9 mouse cellular contexts compared by ENCODE assay signal in genomic region chr4:133497461-133498159, GRCm38 (mm10). TPM values are rescaled to one million over a fixed set of nuclear protein-coding genes. Genes with fewer than 3 reads are reported as not detected.
DNase-seq lines count a peak whose midpoint lies in the region; ATAC-seq lines count a peak whose summit lies in the region.
"Had no signal": no experiment of that assay in that cellular context is flagged by ENCODE, and none has a peak within 500 bp of the region (broad histone marks: within the 10 kb centered on the region; RNA-seq: fewer than 3 reads in every experiment).

No protein-coding gene starts in this region.

- H3K27ac ChIP-seq in lung, embryonic 15.5 days, result no peak overlapping the region
- no peak overlapping the region for H3K27ac ChIP-seq in embryonic facial prominence, embryonic 13.5 days
- no peak overlapping the region for H3K27ac ChIP-seq in intestine, embryonic 15.5 days
- H3K27ac ChIP-seq in midbrain, embryonic 16.5 days (ENCODE audit: low read length), result no peak overlapping the region

- H3K9me3 ChIP-seq in lung, embryonic 15.5 days, result no peaks in the 10 kb centered on the region
- H3K9me3 ChIP-seq in embryonic facial prominence, embryonic 13.5 days, result no peaks in the 10 kb centered on the region
- no peaks in the 10 kb centered on the region for H3K9me3 ChIP-seq in intestine, embryonic 15.5 days
- no peaks in the 10 kb centered on the region for H3K9me3 ChIP-seq in midbrain, embryonic 16.5 days (replicated peaks; ENCODE audit: control insufficient read depth, low read length, poor library complexity, severe bottlenecking)

- peak overlapping the region; percentile 99 for H3K4me2 ChIP-seq in lung, embryonic 15.5 days
- peak overlapping the region; percentile 99 for H3K4me2 ChIP-seq in embryonic facial prominence, embryonic 13.5 days
- H3K4me2 ChIP-seq in intestine, embryonic 15.5 days (replicated peaks), result peak overlapping the region; percentile 96
- H3K4me2 ChIP-seq in midbrain, embryonic 16.5 days (ENCODE audit: low read length), result peak overlapping the region; percentile 80

- ATAC-seq in lung, embryonic 15.5 days (ENCODE audit: borderline replicate concordance, extremely low read depth, low FRiP score, low TSS enrichment), result peak; percentile 13
- ATAC-seq in embryonic facial prominence, embryonic 13.5 days (ENCODE audit: insufficient number of reproducible peaks, insufficient read depth, low FRiP score, low TSS enrichment, low read depth), result no peak
- peak; percentile 59 for ATAC-seq in intestine, embryonic 15.5 days
- peak; percentile 69 for ATAC-seq in midbrain, embryonic 16.5 days
- no peak for ATAC-seq in megakaryocyte progenitor cell, adult 5-6 weeks (replicated peaks; ENCODE audit: poor library complexity)

- peak overlapping the region; percentile 40 for H3K9ac ChIP-seq in lung, embryonic 15.5 days
- peak overlapping the region; percentile 75 for H3K9ac ChIP-seq in embryonic facial prominence, embryonic 13.5 days
- peak overlapping the region; percentile 46 for H3K9ac ChIP-seq in intestine, embryonic 15.5 days
- peak overlapping the region; percentile 76 for H3K9ac ChIP-seq in midbrain, embryonic 16.5 days (ENCODE audit: low read depth, low read length)

- H3K4me3 ChIP-seq in lung, embryonic 15.5 days, result peak overlapping the region; percentile 53
- H3K4me3 ChIP-seq in embryonic facial prominence, embryonic 13.5 days, result peak overlapping the region; percentile 66
- peak overlapping the region; percentile 53 for H3K4me3 ChIP-seq in intestine, embryonic 15.5 days (replicated peaks)
- H3K4me3 ChIP-seq in midbrain, embryonic 16.5 days (ENCODE audit: low read depth, low read length), result peak overlapping the region; percentile 62
- H3K4me3 ChIP-seq: erythroblast, embryonic 14.5 days had no signal

- no peak for DNase-seq in lung, postnatal 25 days (ENCODE audit: low spot score)
- DNase-seq in adrenal gland, postnatal 36 days, result peak; percentile 51 to 52
- no peak for DNase-seq in spleen, adult 18-20 months

- no peaks in the 10 kb centered on the region for H3K36me3 ChIP-seq in lung, embryonic 15.5 days
- H3K36me3 ChIP-seq in embryonic facial prominence, embryonic 13.5 days, result no peaks in the 10 kb centered on the region
- H3K36me3 ChIP-seq in intestine, embryonic 15.5 days, result no peaks in the 10 kb centered on the region
- H3K36me3 ChIP-seq in midbrain, embryonic 16.5 days (ENCODE audit: control insufficient read depth, insufficient read depth, low read length), result no peaks in the 10 kb centered on the region

- peaks cover 76% of the 10 kb centered on the region for H3K27me3 ChIP-seq in lung, embryonic 15.5 days
- H3K27me3 ChIP-seq in embryonic facial prominence, embryonic 13.5 days, result peaks cover 84% of the 10 kb centered on the region
- peaks cover 68% of the 10 kb centered on the region for H3K27me3 ChIP-seq in intestine, embryonic 15.5 days (replicated peaks)
- peaks cover 45% of the 10 kb centered on the region for H3K27me3 ChIP-seq in midbrain, embryonic 16.5 days (ENCODE audit: control insufficient read depth, insufficient read depth, low read depth, low read length)

- H3K4me1 ChIP-seq in lung, embryonic 15.5 days, result peaks cover 18% of the 10 kb centered on the region
- peaks cover 23% of the 10 kb centered on the region for H3K4me1 ChIP-seq in embryonic facial prominence, embryonic 13.5 days
- peaks cover 24% of the 10 kb centered on the region for H3K4me1 ChIP-seq in intestine, embryonic 15.5 days (replicated peaks)
- peaks cover 15% of the 10 kb centered on the region for H3K4me1 ChIP-seq in midbrain, embryonic 16.5 days (ENCODE audit: control insufficient read depth, insufficient read depth, low read length)

- under 1% methylated on average over 66 of the region's 70 CpGs for WGBS in lung, embryonic 15.5 days
- WGBS in embryonic facial prominence, embryonic 13.5 days, result under 1% methylated on average over 51 of the region's 70 CpGs
- under 1% methylated on average over 69 of the region's 70 CpGs for WGBS in intestine, embryonic 15.5 days
- WGBS in midbrain, embryonic 16.5 days, result under 1% methylated on average over 64 of the region's 70 CpGs

RNA-seq across cellular contexts. Expression of gene Trnp1, which starts 0.7 kb away (rescaled TPM):
- polyA plus RNA-seq in lung, embryonic 15.5 days (2015; fragmentation: Nextera tagmentation; extraction: Ambion mirVana), result 0.79 and 1.2 TPM in 2 replicates
- total RNA-seq in adrenal gland, postnatal 36 days (2021), result 1 to 10 TPM; 3.4 to 4.6 TPM
- polyA plus RNA-seq in embryonic facial prominence, embryonic 13.5 days (2015; fragmentation: Nextera tagmentation; extraction: Ambion mirVana), result 3.7 and 4.0 TPM in 2 replicates
- polyA plus RNA-seq in intestine, embryonic 15.5 days (2015; fragmentation: Nextera tagmentation; extraction: Ambion mirVana), result 1.6 and 1.7 TPM in 2 replicates
- polyA plus RNA-seq in midbrain, embryonic 16.5 days (2015; fragmentation: Nextera tagmentation; extraction: Ambion mirVana), result 5.7 and 8.2 TPM in 2 replicates
- not detected in 2 replicates for total RNA-seq in megakaryocyte progenitor cell, adult 5-6 weeks (2015)
- not detected in 2 replicates for total RNA-seq in megakaryocyte progenitor cell, adult 5-6 weeks (2017)
- polyA plus RNA-seq: erythroblast, embryonic 14.5 days had no signal

RNA-seq across cellular contexts. Expression of gene Tent5b, which starts 17.7 kb away (rescaled TPM):
- 1.5 and 1.9 TPM in 2 replicates for polyA plus RNA-seq in lung, embryonic 15.5 days (2015; fragmentation: Nextera tagmentation; extraction: Ambion mirVana)
- 1 to 10 TPM; 1.0 to 3.5 TPM for total RNA-seq in adrenal gland, postnatal 36 days (2021)
- 1.4 and 1.5 TPM in 2 replicates for polyA plus RNA-seq in embryonic facial prominence, embryonic 13.5 days (2015; fragmentation: Nextera tagmentation; extraction: Ambion mirVana)
- 0.82 and 0.94 TPM in 2 replicates for polyA plus RNA-seq in intestine, embryonic 15.5 days (2015; fragmentation: Nextera tagmentation; extraction: Ambion mirVana)
- 0.15 TPM in 2 replicates for polyA plus RNA-seq in midbrain, embryonic 16.5 days (2015; fragmentation: Nextera tagmentation; extraction: Ambion mirVana)
- total RNA-seq in megakaryocyte progenitor cell, adult 5-6 weeks (2015), result 0.15 TPM in 1 of 2 replicates, not detected in the other
- not detected in 2 replicates for total RNA-seq in megakaryocyte progenitor cell, adult 5-6 weeks (2017)
- polyA plus RNA-seq: erythroblast, embryonic 14.5 days had no signal

RNA-seq across cellular contexts. Expression of gene Kdf1, which starts 21.2 kb away (rescaled TPM):
- 29.2 and 29.7 TPM in 2 replicates for polyA plus RNA-seq in lung, embryonic 15.5 days (2015; fragmentation: Nextera tagmentation; extraction: Ambion mirVana)
- total RNA-seq in adrenal gland, postnatal 36 days (2021), result 1 to 10 TPM in 1 of 2 experiments, under 1 TPM in 1; 0.76 to 4.6 TPM
- polyA plus RNA-seq in embryonic facial prominence, embryonic 13.5 days (2015; fragmentation: Nextera tagmentation; extraction: Ambion mirVana), result 19.9 TPM in 2 replicates
- polyA plus RNA-seq in intestine, embryonic 15.5 days (2015; fragmentation: Nextera tagmentation; extraction: Ambion mirVana), result 40.5 and 45.1 TPM in 2 replicates
- polyA plus RNA-seq in midbrain, embryonic 16.5 days (2015; fragmentation: Nextera tagmentation; extraction: Ambion mirVana), result 0.61 and 0.69 TPM in 2 replicates
- not detected in 2 replicates for total RNA-seq in megakaryocyte progenitor cell, adult 5-6 weeks (2015)
- total RNA-seq in megakaryocyte progenitor cell, adult 5-6 weeks (2017), result not detected in 2 replicates
- polyA plus RNA-seq: erythroblast, embryonic 14.5 days had no signal

RNA-seq across cellular contexts. Expression of gene Nudc, which starts 48.2 kb away (rescaled TPM):
- polyA plus RNA-seq in lung, embryonic 15.5 days (2015; fragmentation: Nextera tagmentation; extraction: Ambion mirVana), result 300 and 313 TPM in 2 replicates
- 100 to 1,000 TPM; 152 to 166 TPM for total RNA-seq in adrenal gland, postnatal 36 days (2021)
- 331 and 335 TPM in 2 replicates for polyA plus RNA-seq in embryonic facial prominence, embryonic 13.5 days (2015; fragmentation: Nextera tagmentation; extraction: Ambion mirVana)
- polyA plus RNA-seq in intestine, embryonic 15.5 days (2015; fragmentation: Nextera tagmentation; extraction: Ambion mirVana), result 280 and 288 TPM in 2 replicates
- 247 and 263 TPM in 2 replicates for polyA plus RNA-seq in midbrain, embryonic 16.5 days (2015; fragmentation: Nextera tagmentation; extraction: Ambion mirVana)
- 181 and 191 TPM in 2 replicates for total RNA-seq in megakaryocyte progenitor cell, adult 5-6 weeks (2015)
- total RNA-seq in megakaryocyte progenitor cell, adult 5-6 weeks (2017), result 289 and 309 TPM in 2 replicates

RNA-seq across cellular contexts. Expression of gene Nr0b2, which starts 55.6 kb away (rescaled TPM):
- 0.61 and 0.70 TPM in 2 replicates for polyA plus RNA-seq in lung, embryonic 15.5 days (2015; fragmentation: Nextera tagmentation; extraction: Ambion mirVana)
- 10 to 100 TPM; 27.9 to 52.7 TPM for total RNA-seq in adrenal gland, postnatal 36 days (2021)
- not detected in 2 replicates for polyA plus RNA-seq in embryonic facial prominence, embryonic 13.5 days (2015; fragmentation: Nextera tagmentation; extraction: Ambion mirVana)
- polyA plus RNA-seq in intestine, embryonic 15.5 days (2015; fragmentation: Nextera tagmentation; extraction: Ambion mirVana), result 7.5 and 8.1 TPM in 2 replicates
- polyA plus RNA-seq in midbrain, embryonic 16.5 days (2015; fragmentation: Nextera tagmentation; extraction: Ambion mirVana), result not detected in 2 replicates
- total RNA-seq in megakaryocyte progenitor cell, adult 5-6 weeks (2015), result 2.9 and 3.1 TPM in 2 replicates
- 0.54 and 2.7 TPM in 2 replicates for total RNA-seq in megakaryocyte progenitor cell, adult 5-6 weeks (2017)
- polyA plus RNA-seq: erythroblast, embryonic 14.5 days had no signal

Comparison
In these comparisons a context has a peak if more than half of its experiments do, and no peak if none do; other contexts are left out.
1. ATAC-seq: peak in lung, embryonic 15.5 days (single experiment), intestine, embryonic 15.5 days (single experiment) and midbrain, embryonic 16.5 days (single experiment); none in embryonic facial prominence, embryonic 13.5 days (single experiment) and megakaryocyte progenitor cell, adult 5-6 weeks (single experiment).
2. DNase-seq: peak in adrenal gland, postnatal 36 days (2 of 2); none in lung, postnatal 25 days (single experiment) and spleen, adult 18-20 months (0 of 2).
3. RNA of gene Kdf1, which starts 21.2 kb away (polyA plus RNA-seq): 40.5 to 45.1 TPM in intestine, embryonic 15.5 days, 29.2 to 29.7 TPM in lung, embryonic 15.5 days and 19.9 TPM in embryonic facial prominence, embryonic 13.5 days; 0.61 to 0.69 TPM in midbrain, embryonic 16.5 days; every median in the first group is over 10 times any median in the second.
4. Peak in every context shown above with its lines, with median percentiles within 50 percentile points of each other: H3K4me2 ChIP-seq, H3K4me3 ChIP-seq and H3K9ac ChIP-seq.